16 mouse cellular contexts compared by ENCODE assay signal in the genomic region with DNA sequence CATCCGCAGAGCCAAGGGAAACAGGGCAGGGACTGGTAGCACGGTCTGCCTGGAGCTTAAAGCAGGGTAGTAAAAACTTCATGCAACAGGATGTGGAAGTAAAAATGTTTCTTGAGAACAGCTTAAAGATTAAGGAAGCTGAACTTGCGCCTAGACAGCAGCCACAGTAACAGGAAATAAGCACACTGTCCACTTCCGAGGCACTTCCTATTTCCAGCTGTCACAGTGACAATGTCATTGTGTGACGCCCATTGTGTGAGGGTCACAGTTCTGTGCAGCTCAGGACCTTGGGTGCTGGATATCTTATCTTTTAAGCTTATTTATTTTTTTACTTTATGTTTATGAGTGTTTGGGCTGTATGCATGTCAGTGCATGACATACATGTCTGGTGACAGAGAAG.
DNase-seq lines count a peak whose midpoint lies in the region; ATAC-seq and TF ChIP-seq lines count a peak whose summit lies in the region.
"Had no signal": no experiment of that assay in that cellular context is flagged by ENCODE, and none has a peak within 500 bp of the region (broad histone marks: within the 10 kb centered on the region; RNA-seq: fewer than 3 reads in every experiment).

No protein-coding gene starts in this region.

- TF ChIP-seq POLR2A in bone marrow, adult 2 months (IDR thresholded peaks at IDR 0.05; ENCODE audit: borderline replicate concordance, control insufficient read depth, low read depth, low read length) = no peak

- H3K27ac ChIP-seq in lung, postnatal 0 days (ENCODE audit: low read length) = no peak overlapping the region
- H3K27ac ChIP-seq in bone marrow, adult 2 months (ENCODE audit: control insufficient read depth, insufficient read depth, low read depth, low read length, poor library complexity) = peak overlapping the region; percentile 68
- H3K27ac ChIP-seq: embryonic facial prominence, embryonic 12.5 days; forebrain, embryonic 10.5 days; heart, embryonic 13.5 days; hindbrain, embryonic 14.5 days; neural tube, embryonic 12.5 days had no signal

- H3K4me3 ChIP-seq in lung, postnatal 0 days (ENCODE audit: low read depth, low read length) = no peak overlapping the region
- no peak overlapping the region for H3K4me3 ChIP-seq in bone marrow, adult 2 months (replicated peaks; ENCODE audit: control insufficient read depth, low read depth, low read length)
- H3K4me3 ChIP-seq: embryonic facial prominence, embryonic 12.5 days; forebrain, embryonic 10.5 days; heart, embryonic 13.5 days; neural tube, embryonic 12.5 days had no signal

- ATAC-seq in lung, postnatal 0 days = 0 out of 2 replicates have a peak, but pooled peaks have one; percentile 28
- peak; percentile 81 for ATAC-seq in monocyte, adult 5-6 weeks (replicated peaks; ENCODE audit: insufficient number of reproducible peaks, low FRiP score, low TSS enrichment, poor library complexity, severe bottlenecking)

- intact Hi-C loops in heart, postnatal 10 days (cut with DNase I) = no loop called here

- no peaks in the 10 kb centered on the region for H3K27me3 ChIP-seq in lung, postnatal 0 days (replicated peaks; ENCODE audit: insufficient read depth, low read length)
- H3K27me3 ChIP-seq: embryonic facial prominence, embryonic 12.5 days; heart, embryonic 13.5 days; neural tube, embryonic 12.5 days had no signal

- no peaks in the 10 kb centered on the region for H3K4me1 ChIP-seq in lung, postnatal 0 days (ENCODE audit: insufficient read depth, low read depth, low read length)
- H3K4me1 ChIP-seq in bone marrow, adult 2 months (ENCODE audit: control insufficient read depth, insufficient read depth, low read length) = peaks cover 2% of the 10 kb centered on the region

- no peaks in the 10 kb centered on the region for H3K36me3 ChIP-seq in lung, postnatal 0 days (ENCODE audit: insufficient read depth, low read length)
- H3K36me3 ChIP-seq: embryonic facial prominence, embryonic 12.5 days; forebrain, embryonic 10.5 days; heart, embryonic 13.5 days; neural tube, embryonic 12.5 days had no signal

- 58% methylated on average over 5 of the region's 5 CpGs for WGBS in lung, postnatal 0 days
- 33% methylated on average over 5 of the region's 5 CpGs for WGBS in bone marrow, adult 2 months

- TF ChIP-seq CTCF in lung, postnatal 0 days (IDR thresholded peaks at IDR 0.05) = no peak
- no peak for TF ChIP-seq CTCF in bone marrow, adult 2 months (IDR thresholded peaks at IDR 0.05; ENCODE audit: control insufficient read depth, insufficient read depth, low read length)

- no peak for TF ChIP-seq EP300 in lung, postnatal 0 days (IDR thresholded peaks at IDR 0.05)

- no peaks in the 10 kb centered on the region for H3K9me3 ChIP-seq in lung, postnatal 0 days (ENCODE audit: low read length)

- no peak overlapping the region for H3K4me2 ChIP-seq in lung, postnatal 0 days (replicated peaks; ENCODE audit: low read depth, low read length)
- H3K4me2 ChIP-seq: embryonic facial prominence, embryonic 12.5 days; heart, embryonic 13.5 days; hindbrain, embryonic 14.5 days; lung, embryonic 14.5 days; midbrain, embryonic 11.5 days; neural tube, embryonic 12.5 days had no signal

- DNase-seq in heart, adult 8-10 months (ENCODE audit: low spot score) = peak; percentile 49
- DNase-seq in heart, postnatal 10 days = no peak
- DNase-seq in lung, postnatal 0 days (ENCODE audit: low spot score) = peak; percentile 32
- DNase-seq in lung, postnatal 4 days = no peak
- no peak for DNase-seq in testis, postnatal 14 days (ENCODE audit: low spot score)
- DNase-seq in layer of hippocampus, adult 9-10 months (ENCODE audit: low spot score) = no peak
- DNase-seq: lung, embryonic 14.5 days; retina, postnatal 1 day had no signal

- H3K9ac ChIP-seq in lung, postnatal 0 days (replicated peaks; ENCODE audit: low read depth) = no peak overlapping the region
- H3K9ac ChIP-seq: embryonic facial prominence, embryonic 12.5 days; heart, embryonic 13.5 days; hindbrain, embryonic 14.5 days; lung, embryonic 14.5 days; neural tube, embryonic 12.5 days had no signal

Comparison
In these comparisons a context has a peak if more than half of its experiments do, and no peak if none do; other contexts are left out.
1. DNase-seq: peak in heart, adult 8-10 months (single experiment) and lung, postnatal 0 days (single experiment); none in heart, postnatal 10 days (0 of 2), lung, postnatal 4 days (0 of 2), testis, postnatal 14 days (single experiment) and layer of hippocampus, adult 9-10 months (single experiment).